Mouse (Mus musculus) adrenal gland, postnatal 14 days (tissue): ENCODE data around the gene Cys1. TPM values are rescaled to one million over a fixed set of nuclear protein-coding genes. Genes with fewer than 3 reads are reported as not detected.
A peak's percentile ranks its signal among the peaks of the same experiment; 100 is the strongest.

ENCODE experiments used
- DNase-seq: peaks from one replicate; pipeline ENCODE4 v3.0.0; 2021; ENCODE audit warnings: mixed read lengths
- total RNA-seq: library from RNA; stranded (reverse); gene quantifications from 2 replicates; pipeline ENCODE4 v1.2.3, GENCODE M21; 2021

Cys1 gene
- total RNA-seq, 1 experiment from 2014 or later: 3.9 TPM

DNA sequence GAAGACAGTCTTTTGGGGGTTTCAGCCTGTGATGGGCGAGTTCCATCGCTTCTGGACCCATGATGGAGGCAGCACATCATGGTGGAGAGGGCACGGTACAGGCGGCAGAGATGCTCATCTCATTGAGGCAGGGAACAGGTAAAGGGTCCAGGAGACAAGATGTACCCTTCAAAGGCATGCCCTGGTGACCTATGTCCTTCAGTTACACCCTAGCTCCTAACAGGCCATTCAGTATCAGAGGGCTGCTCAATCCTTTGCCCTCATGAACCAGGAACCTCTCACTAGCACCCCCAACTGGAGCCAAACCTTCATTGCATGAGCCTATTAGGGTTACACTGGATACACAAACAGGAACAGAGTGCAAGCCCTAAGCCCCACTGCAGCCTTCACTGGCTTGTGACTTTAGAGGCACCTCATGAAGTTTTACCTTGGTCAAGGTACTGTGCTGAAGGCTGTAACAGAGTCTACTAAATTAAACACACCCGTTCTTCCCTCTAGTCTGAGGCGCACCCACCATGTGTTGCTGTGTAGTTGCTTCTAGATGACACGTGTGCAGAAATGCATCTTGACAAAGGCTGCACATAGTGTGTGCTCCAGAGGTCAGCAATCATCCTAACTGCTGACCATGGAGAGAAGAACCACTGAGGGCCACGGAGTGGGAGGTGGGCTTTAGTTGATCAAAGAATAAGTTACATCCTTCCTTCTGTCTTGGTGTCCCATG lies 16.0 kb upstream of the Cys1 start:
- DNase-seq: no peak

GRCm38 (mm10) chr12:24696500-24697483 lies 15.2 kb upstream of the Cys1 start:
- peak; percentile 91 for DNase-seq

- DNase-seq: no peak
Measured at GRCm38 (mm10) chr12:24690351-24690750, 8.7 kb upstream of the Cys1 start.

- no peak for DNase-seq
Measured at GRCm38 (mm10) chr12:24686696-24687346, 5.2 kb upstream of the Cys1 start.

DNA sequence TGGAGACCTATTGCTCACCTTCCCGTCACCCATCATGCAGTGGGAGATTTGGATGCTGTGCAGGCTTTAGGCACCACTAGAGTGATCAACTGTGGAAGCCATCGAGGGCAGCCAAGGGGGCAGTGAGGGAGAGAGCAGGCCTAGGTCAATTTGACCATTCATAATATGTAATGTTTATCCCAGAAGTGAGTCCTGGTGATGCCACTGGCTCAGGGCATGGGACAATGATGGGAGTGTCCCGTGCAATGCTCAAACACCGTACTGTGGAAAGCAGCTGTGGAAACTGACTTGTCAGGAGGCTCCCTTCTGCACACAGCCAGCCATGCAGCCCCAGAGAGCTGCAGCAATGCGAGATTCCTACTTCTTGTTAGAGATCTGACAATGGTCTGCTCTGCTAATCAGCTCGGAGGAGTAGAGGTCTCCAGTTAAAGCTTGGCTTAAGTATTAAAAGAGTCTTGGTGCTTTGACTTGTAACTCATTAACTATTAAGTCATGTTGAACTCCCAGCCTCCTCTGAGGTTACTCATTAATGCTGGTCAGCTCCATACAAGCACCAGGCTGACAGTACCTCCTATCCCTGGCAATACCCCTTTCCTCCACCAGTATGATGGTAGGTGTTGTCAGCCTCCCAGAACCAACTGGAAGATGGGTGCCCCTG lies 4.6 kb upstream of the Cys1 start:
- no peak for DNase-seq

- no peak for DNase-seq
Measured at GRCm38 (mm10) chr12:24683461-24683860, 1.8 kb upstream of the Cys1 start.

- peak; percentile 37 for DNase-seq
Measured at GRCm38 (mm10) chr12:24682563-24682962, 950 bp upstream of the Cys1 start.

DNA sequence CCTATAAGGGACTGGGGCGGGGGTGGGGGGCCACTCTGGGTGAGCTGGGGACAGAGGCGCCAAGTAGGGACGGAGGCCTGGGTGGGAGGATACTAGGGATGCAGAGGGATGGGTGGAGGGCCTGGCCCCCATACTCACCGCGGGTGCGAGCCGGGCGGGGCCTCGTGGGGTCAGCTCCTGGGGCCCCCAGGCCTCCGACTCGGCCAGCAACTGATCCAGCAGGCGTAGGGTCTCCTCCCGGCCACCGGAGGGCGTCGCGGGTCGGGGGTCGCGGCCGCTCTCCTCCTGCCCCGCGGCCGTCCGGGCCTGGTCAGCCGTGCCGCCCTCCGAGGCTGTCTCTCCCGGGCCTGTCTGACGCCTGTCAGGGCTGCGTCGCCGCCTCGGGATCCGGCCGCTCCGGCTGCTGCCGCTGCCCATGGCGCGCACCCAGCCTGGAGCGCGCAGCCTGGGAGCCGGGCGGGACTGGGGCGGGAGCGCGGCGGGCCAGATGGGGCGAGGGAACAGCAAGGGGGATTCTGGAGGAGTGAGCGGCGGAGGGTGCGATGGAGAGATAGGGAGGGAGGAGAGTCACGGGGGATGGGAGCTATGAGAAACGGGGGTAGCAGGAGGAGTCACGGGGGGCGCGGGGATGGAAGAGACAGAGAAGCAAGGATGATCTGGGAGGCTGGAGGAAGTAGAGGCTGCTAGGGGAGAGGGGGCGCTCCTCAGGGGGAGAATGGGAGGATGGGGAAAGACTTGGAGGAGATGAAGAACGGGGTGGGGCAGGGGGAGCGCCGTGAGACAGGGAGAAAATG lies 924 bp downstream of the Cys1 start:
- peak; percentile 55 for DNase-seq

DNA sequence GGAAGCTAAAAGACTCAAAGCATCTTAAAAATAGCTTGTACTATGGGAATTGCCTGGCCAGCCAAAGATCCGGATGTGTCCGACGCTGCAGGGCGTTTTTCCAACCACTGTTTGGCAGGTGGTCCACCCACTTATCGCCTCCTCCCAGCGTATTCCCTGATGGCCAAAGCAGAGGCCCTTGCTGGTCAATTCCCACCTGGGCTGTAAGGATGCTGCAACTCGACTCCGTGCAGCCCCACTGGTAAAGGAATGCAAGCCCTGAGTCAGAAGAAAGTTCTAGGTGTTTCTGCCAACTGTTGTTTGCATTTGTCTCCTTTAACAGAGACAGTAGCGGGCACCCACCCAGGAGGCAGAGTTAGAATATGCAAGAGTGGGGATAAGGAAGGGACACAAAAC lies 1.5 kb downstream of the Cys1 start:
- DNase-seq: no peak

- DNase-seq: no peak
Measured at GRCm38 (mm10) chr12:24662131-24662530, 19.5 kb downstream of the Cys1 start.

- no peak for DNase-seq
Measured at GRCm38 (mm10) chr12:24661100-24661499, 20.5 kb downstream of the Cys1 start.

DNA sequence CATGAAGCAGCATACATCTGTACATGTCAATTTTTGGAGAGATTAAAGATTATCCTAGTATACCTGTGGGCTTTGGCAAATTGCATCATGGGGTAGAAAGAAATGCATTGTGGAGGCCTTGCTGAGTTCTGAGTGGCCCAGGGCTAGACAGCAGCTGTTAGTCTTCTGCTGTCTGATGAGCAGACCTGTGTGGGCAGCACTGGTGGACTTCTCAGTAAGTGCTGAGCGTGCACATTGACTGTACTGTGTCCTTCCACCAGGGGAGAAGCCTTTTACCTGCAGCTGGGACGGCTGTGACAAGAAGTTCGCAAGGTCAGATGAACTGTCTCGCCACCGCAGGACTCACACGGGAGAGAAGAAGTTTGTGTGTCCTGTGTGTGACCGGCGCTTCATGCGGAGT lies 21.7 kb downstream of the Cys1 start:
- no peak for DNase-seq

DNA sequence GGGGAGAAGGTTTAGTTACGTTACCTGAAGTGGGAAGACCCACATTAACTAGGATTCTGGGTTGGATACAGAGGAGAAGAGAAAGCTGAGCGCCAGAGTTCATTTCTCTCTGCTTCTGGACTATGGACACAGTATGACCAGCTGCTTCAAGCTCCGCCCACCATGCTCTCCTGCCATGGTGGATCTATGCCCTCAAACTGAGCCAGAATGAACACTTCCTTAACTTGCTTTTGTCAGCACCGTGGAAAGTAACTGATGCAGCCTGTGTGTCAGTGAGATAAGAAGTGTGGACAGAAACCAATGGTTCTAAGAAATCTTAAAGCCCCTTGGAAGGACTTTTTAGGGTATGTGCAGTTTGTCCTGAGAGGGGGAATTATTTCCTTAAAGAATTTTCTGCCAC lies 22.6 kb downstream of the Cys1 start:
- no peak for DNase-seq

DNA sequence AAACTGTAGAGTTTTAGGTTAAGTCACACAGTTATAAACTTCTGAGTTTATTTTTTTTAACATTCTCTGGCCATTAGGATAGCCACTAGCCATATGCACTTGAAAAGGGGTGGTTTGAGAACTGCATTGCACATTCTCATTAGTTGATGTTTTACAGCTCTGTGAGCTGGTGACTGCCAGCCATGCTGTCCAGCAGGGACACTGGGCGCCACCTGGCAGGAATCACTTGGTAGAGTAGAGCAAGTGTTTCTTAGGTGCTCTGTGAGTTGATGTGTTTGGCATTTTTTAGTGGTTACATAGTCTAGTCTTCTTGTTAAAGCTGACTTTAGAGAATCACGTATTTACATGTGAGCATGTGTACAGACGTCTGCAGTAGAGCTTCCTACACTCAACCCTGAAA lies 25.2 kb downstream of the Cys1 start:
- DNase-seq: no peak

DNA sequence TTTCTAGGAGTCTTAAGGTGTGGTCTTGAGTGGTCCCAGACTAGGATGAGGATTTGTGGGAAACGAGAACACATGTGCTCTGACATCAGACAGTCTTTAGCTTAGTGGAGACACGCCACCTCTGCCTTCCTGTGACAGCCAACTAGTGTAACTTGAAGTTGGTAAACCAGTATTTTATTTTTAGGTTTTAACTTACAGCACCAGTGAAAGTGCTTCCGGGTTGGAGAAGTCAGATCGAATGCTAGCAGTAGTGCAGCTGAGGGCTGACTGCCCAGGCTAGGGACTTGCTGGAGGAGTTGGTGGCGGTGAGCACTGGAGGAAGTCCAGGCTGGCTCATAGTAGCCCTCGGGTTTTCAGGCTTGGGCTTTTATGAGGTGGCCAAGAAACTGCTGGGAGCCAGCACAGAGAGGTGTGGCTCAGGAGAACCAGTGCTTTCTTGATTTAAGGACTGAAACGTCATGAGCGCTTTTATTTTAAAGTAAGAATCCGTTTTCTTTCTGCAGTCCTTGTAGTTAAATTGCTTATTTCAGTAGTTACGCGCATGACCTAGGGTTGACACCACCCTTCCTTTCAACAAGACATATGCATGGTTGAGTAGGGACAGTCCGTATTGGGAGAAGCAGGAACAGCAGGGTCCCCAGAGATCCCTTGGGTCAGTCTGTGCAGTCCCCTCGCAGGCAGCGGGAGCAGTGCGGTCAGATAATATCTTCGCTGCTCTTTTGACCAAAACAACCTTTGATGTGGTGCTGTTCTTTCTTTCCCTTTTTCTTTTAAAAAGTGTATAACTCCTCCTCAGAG lies 27.3 kb downstream of the Cys1 start:
- DNase-seq: no peak

DNA sequence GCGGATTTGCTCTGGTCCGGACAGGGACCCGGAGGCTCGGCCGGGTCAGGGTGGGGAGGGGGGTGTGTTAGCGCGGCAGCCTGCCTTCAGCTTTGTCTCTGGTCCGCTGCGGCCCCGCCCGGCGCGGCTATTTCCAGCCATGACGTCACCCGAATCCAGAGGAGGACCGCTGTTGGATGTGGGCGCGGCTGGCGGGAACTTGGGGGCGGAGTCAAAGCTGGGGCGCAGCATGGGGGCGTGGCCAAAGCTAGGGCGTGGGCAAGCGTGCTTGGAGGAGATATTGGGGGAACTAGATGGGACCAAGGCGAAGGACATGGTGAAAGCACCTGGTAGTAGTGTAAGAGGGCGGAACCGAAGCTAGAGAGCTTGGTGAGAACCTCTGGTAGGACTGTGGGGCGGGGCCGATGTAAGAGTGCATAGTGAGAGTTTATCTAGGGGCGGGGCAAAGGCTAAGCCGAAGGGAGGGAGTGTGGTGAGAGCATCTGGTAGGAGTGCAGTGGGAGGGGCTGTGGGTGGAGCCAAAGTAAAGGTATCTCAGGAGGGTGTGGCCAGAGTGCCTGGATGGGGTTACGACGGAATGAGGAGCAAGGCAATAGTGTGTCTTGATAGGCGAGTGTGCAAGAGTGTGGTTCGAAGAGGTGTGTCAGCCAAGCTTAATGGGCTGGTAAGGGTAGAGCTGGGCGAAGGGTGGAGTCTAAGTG lies 29.8 kb downstream of the Cys1 start:
- DNase-seq: peak; percentile 99

GRCm38 (mm10) chr12:24651063-24651557 lies 30.5 kb downstream of the Cys1 start, which contains the start of gene Klf11:
Klf11 (plus strand) TSS chr12:24651274.
- peak; percentile 99 for DNase-seq

DNA sequence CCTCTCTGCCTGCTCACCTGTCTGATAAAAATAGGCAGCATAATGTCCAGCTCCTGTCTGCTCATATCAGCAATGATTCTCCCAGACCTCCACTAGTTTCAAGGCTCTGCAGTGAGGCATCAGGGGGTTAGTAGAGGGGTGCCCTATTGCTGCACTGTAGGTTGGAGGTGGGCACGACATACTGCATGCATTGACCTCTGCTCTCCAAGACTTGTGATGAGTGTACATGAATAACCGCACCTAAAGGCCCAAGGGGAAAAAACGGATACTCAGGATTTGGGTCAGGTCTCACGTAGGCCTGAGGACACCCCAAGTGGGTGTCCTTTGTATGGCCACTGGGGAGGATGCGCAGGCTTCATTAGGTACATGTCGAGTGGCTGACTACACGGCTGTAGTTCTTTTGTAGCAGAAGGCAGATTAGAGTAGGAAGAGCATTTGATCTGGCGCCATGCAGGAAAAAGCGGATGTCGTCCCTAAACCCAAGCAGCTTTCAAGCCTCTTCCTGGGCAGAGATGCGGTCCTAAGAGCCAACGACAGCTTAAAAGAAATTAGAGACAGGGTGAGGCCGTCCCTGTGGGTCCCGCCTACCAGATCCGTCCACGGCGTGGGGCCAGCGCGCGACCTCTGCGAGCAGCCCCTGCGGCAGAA lies 31.1 kb downstream of the Cys1 start:
- no peak for DNase-seq

DNA sequence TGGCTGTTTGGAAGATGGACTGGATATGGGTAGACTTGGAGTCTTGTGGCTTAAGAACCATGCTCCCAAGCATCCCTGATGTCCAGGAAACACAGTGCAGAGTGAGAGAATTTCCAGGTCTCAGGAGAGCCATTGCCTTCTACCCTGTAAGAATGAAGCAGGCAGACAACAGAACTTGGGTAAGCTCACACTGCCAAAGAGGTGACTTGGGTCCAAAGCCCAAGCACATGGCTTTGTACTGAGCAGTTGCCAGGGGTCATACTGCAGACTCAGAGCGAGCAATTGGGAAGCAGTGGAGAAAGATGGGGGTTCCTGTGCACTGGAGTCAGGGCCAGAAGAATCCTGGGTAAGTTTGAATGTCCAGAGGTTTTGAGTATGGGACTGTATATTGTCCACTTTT lies 33.5 kb downstream of the Cys1 start:
- DNase-seq: no peak
